In genomic region chr17:85873853-85874586, GRCm38 (mm10) we compare ENCODE assay signal across 9 mouse cellular contexts.
DNase-seq lines count a peak whose midpoint lies in the region; ATAC-seq and TF ChIP-seq lines count a peak whose summit lies in the region.
"Had no signal": no experiment of that assay in that cellular context is flagged by ENCODE, and none has a peak within 500 bp of the region (broad histone marks: within the 10 kb centered on the region; RNA-seq: fewer than 3 reads in every experiment).

No protein-coding gene starts in this region.

- 0 out of 2 replicates have a peak overlapping the region, but pooled peaks have one; percentile 14 for H3K9ac ChIP-seq in heart, embryonic 12.5 days
- H3K9ac ChIP-seq in heart, adult 2 months (ENCODE audit: low read depth, low read length), result no peak overlapping the region
- H3K9ac ChIP-seq in hindbrain, embryonic 11.5 days (ENCODE audit: low read depth, low read length), result no peak overlapping the region
- H3K9ac ChIP-seq: lung, embryonic 15.5 days had no signal

- no peak for TF ChIP-seq EP300 in heart, adult 2 months (IDR thresholded peaks at IDR 0.05; ENCODE audit: insufficient read depth, low read depth, low read length)

- H3K27me3 ChIP-seq in heart, embryonic 12.5 days (replicated peaks), result peaks cover 49% of the 10 kb centered on the region
- no peaks in the 10 kb centered on the region; the same call in 1 of the 2 replicates for H3K27me3 ChIP-seq in heart, adult 2 months (ENCODE audit: control insufficient read depth, insufficient read depth, low read length)
- H3K27me3 ChIP-seq in hindbrain, embryonic 11.5 days (ENCODE audit: control insufficient read depth, insufficient read depth, low read length), result no peaks in the 10 kb centered on the region; the same call in 1 of the 2 replicates
- H3K27me3 ChIP-seq in midbrain, embryonic 10.5 days (ENCODE audit: low read depth, poor library complexity, severe bottlenecking), result peaks cover 87% of the 10 kb centered on the region

- no peaks in the 10 kb centered on the region for H3K36me3 ChIP-seq in heart, embryonic 12.5 days
- H3K36me3 ChIP-seq in heart, adult 2 months (ENCODE audit: control insufficient read depth, insufficient read depth, low read length), result no peaks in the 10 kb centered on the region
- H3K36me3 ChIP-seq in hindbrain, embryonic 11.5 days (ENCODE audit: control insufficient read depth, insufficient read depth, low read length), result no peaks in the 10 kb centered on the region
- H3K36me3 ChIP-seq in midbrain, embryonic 10.5 days, result no peaks in the 10 kb centered on the region
- H3K36me3 ChIP-seq: lung, embryonic 15.5 days had no signal

- no peaks in the 10 kb centered on the region for H3K79me2 ChIP-seq in heart, adult 2 months (replicated peaks; ENCODE audit: control insufficient read depth, insufficient read depth, low read length)

- no peak for TF ChIP-seq POLR2A in heart, adult 2 months (IDR thresholded peaks at IDR 0.05; ENCODE audit: insufficient read depth, low read depth, low read length)

- ATAC-seq in heart, embryonic 12.5 days (ENCODE audit: insufficient number of reproducible peaks, low FRiP score), result no peak
- ATAC-seq in hindbrain, embryonic 11.5 days (ENCODE audit: low FRiP score), result peak; percentile 49; the same call in 1 of the 2 replicates

- WGBS in heart, embryonic 12.5 days, result 11% methylated on average over 13 of the region's 13 CpGs
- WGBS in heart, adult 2 months, result 20% methylated on average over 13 of the region's 13 CpGs
- 25% methylated on average over 13 of the region's 13 CpGs for WGBS in hindbrain, embryonic 11.5 days
- 22% methylated on average over 13 of the region's 13 CpGs for WGBS in midbrain, embryonic 10.5 days

- TF ChIP-seq CTCF in heart, adult 2 months (IDR thresholded peaks at IDR 0.05), result no peak

- DNase-seq in heart, adult 2 months, result no peak
- peak; percentile 42 for DNase-seq in brain, adult 2 months (ENCODE audit: low read depth, low spot score)
- DNase-seq in hindbrain, embryonic 11.5 days (ENCODE audit: low spot score), result peak; percentile 56
- DNase-seq in midbrain, embryonic 10.5 days (ENCODE audit: low spot score), result peak; percentile 24
- DNase-seq in testis, postnatal 10 days (ENCODE audit: low spot score), result no peak
- no peak for DNase-seq in cerebellum, adult 9-11 months
- DNase-seq in lung, postnatal 25 days (ENCODE audit: low spot score), result no peak

- intact Hi-C loops in heart, adult 2 months (cut with DNase I), result no loop called here

- H3K9me3 ChIP-seq in heart, embryonic 12.5 days (replicated peaks), result no peaks in the 10 kb centered on the region
- H3K9me3 ChIP-seq in hindbrain, embryonic 11.5 days (ENCODE audit: control insufficient read depth, low read length), result no peaks in the 10 kb centered on the region
- H3K9me3 ChIP-seq in midbrain, embryonic 10.5 days (replicated peaks), result no peaks in the 10 kb centered on the region
- H3K9me3 ChIP-seq: lung, embryonic 15.5 days had no signal

- peak overlapping the region; percentile 33; the same call in 1 of the 2 replicates for H3K4me2 ChIP-seq in heart, embryonic 12.5 days
- 0 out of 2 replicates have a peak overlapping the region, but pooled peaks have one; percentile 15 for H3K4me2 ChIP-seq in hindbrain, embryonic 11.5 days (replicated peaks; ENCODE audit: low read depth, low read length)
- H3K4me2 ChIP-seq: lung, embryonic 15.5 days had no signal

- H3K4me3 ChIP-seq in heart, embryonic 12.5 days, result no peak overlapping the region
- no peak overlapping the region for H3K4me3 ChIP-seq in heart, adult 2 months
- H3K4me3 ChIP-seq in hindbrain, embryonic 11.5 days (ENCODE audit: low read depth, low read length), result no peak overlapping the region
- peak overlapping the region; percentile 41 for H3K4me3 ChIP-seq in midbrain, embryonic 10.5 days
- H3K4me3 ChIP-seq: lung, embryonic 15.5 days had no signal

- H3K4me1 ChIP-seq in heart, embryonic 12.5 days (replicated peaks), result peaks cover 24% of the 10 kb centered on the region
- H3K4me1 ChIP-seq in heart, adult 2 months (ENCODE audit: control insufficient read depth, insufficient read depth, low read length), result no peaks in the 10 kb centered on the region
- H3K4me1 ChIP-seq in hindbrain, embryonic 11.5 days (replicated peaks; ENCODE audit: control insufficient read depth, insufficient read depth, low read length), result no peaks in the 10 kb centered on the region; the same call in 1 of the 2 replicates
- H3K4me1 ChIP-seq in midbrain, embryonic 10.5 days, result peaks cover 30% of the 10 kb centered on the region

- H3K27ac ChIP-seq in heart, embryonic 12.5 days (ENCODE audit: poor library complexity, severe bottlenecking), result no peak overlapping the region
- no peak overlapping the region for H3K27ac ChIP-seq in heart, adult 2 months
- no peak overlapping the region for H3K27ac ChIP-seq in hindbrain, embryonic 11.5 days (ENCODE audit: low read depth, low read length)
- H3K27ac ChIP-seq in midbrain, embryonic 10.5 days (replicated peaks), result no peak overlapping the region
- H3K27ac ChIP-seq: lung, embryonic 15.5 days had no signal

Comparison
In these comparisons a context has a peak if more than half of its experiments do, and no peak if none do; other contexts are left out.
1. DNase-seq: peak in brain, adult 2 months (single experiment), hindbrain, embryonic 11.5 days (single experiment) and midbrain, embryonic 10.5 days (single experiment); none in heart, adult 2 months (0 of 2), testis, postnatal 10 days (single experiment), cerebellum, adult 9-11 months (single experiment) and lung, postnatal 25 days (single experiment).